Mouse (Mus musculus) midbrain, embryonic 14.5 days (tissue): ENCODE measurements around the gene Fthl17b. TPM values are rescaled to one million over a fixed set of nuclear protein-coding genes. Genes with fewer than 3 reads are reported as not detected.

Source experiments
- ATAC-seq: fragments of 200-750 bp; cut with Nextera tagmentation; 2 replicates; pipeline ENCODE4 v1.8.0; 2017; ENCODE audit warnings: moderate number of reproducible peaks, moderate library complexity; ENCODE audit not compliant: low FRiP score, low TSS enrichment
- DNase-seq: peaks from one replicate; pipeline ENCODE4 v3.0.0-alpha.2; 2015
- H3K27ac ChIP-seq: fragments of 300-500 bp; sonication (generic); replicated peaks from 2 replicates; pipeline ENCODE4 v1.5.1; 2014; ENCODE audit warnings: mild to moderate bottlenecking, low read depth, low read length, moderate library complexity
- H3K27me3 ChIP-seq: fragments of 300-500 bp; sonication (generic); 2 replicates; pipeline ENCODE4 v1.6.1; 2014; ENCODE audit warnings: low read length, control low read depth, mixed read lengths; ENCODE audit not compliant: control insufficient read depth, insufficient read depth
- H3K36me3 ChIP-seq: fragments of 300-500 bp; sonication (generic); 2 replicates; pipeline ENCODE4 v1.6.1; 2014; ENCODE audit warnings: low read length, control low read depth; ENCODE audit not compliant: control insufficient read depth, insufficient read depth
- H3K4me1 ChIP-seq: fragments of 300-500 bp; sonication (generic); 2 replicates; pipeline ENCODE4 v1.6.1; 2014; ENCODE audit warnings: mild to moderate bottlenecking, antibody characterized with exemption, low read length, control low read depth; ENCODE audit not compliant: control insufficient read depth, insufficient read depth
- H3K4me2 ChIP-seq: fragments of 300-500 bp; sonication (generic); 2 replicates; pipeline ENCODE4 v1.6.1; 2014; ENCODE audit warnings: mild to moderate bottlenecking, low read length, moderate library complexity
- H3K4me3 ChIP-seq: fragments of 300-500 bp; sonication (generic); replicated peaks from 2 replicates; pipeline ENCODE4 v1.5.1; 2014; ENCODE audit warnings: low read depth, low read length
- H3K9ac ChIP-seq: fragments of 300-500 bp; sonication (generic); replicated peaks from 2 replicates; pipeline ENCODE4 v1.6.1; 2014; ENCODE audit warnings: mild to moderate bottlenecking, low read length, moderate library complexity
- H3K9me3 ChIP-seq: fragments of 300-500 bp; sonication (generic); 2 replicates; pipeline ENCODE4 v1.6.1; 2016; ENCODE audit warnings: low read length, control low read depth, mixed read lengths; ENCODE audit not compliant: control insufficient read depth
- WGBS: fragments of 180-500 bp; shearing (Covaris S2); extraction: QIAGEN DNeasy Blood & Tissue Kit; methylation state at CpG from one replicate; pipeline ENCODE4 v1.1.7; 2014; 5-methylcytosine and 5-hydroxymethylcytosine counted together
- polyA plus RNA-seq: library from polyadenylated mRNA; unstranded; fragments of >200 nt; fragmentation: Nextera tagmentation; extraction: Ambion mirVana; gene quantifications from 2 replicates; pipeline ENCODE4 v1.2.1, GENCODE M21; 2014

The Fthl17b gene
- polyA plus RNA-seq, 1 experiment from 2014 or later: not detected

- Histone ChIP-seq H3K9me3 (no peaks in the 10 kb centered on the region), H3K4me2 (no peak overlapping the region), H3K4me3 (no peak overlapping the region), H3K4me1 (no peaks in the 10 kb centered on the region), H3K36me3 (no peaks in the 10 kb centered on the region), H3K27me3 (no peaks in the 10 kb centered on the region), H3K27ac (no peak overlapping the region), H3K9ac (no peak overlapping the region)
- 57% methylated on average over 4 of the region's 4 CpGs for WGBS
- ATAC-seq: no peak
- no peak for DNase-seq
Measured at GRCm38 (mm10) chrX:8921080-8921479, 41.7 kb downstream of the Fthl17b start.

Other genes starting within 250 kb of the Fthl17b start
- not detected in 2 replicates for gene Ssx9, start 214.5 kb downstream of the Fthl17b start, polyA plus RNA-seq
- gene Ssxb5, start 159.3 kb downstream of the Fthl17b start, polyA plus RNA-seq: not detected in 2 replicates
- not detected in 2 replicates for gene Gm6592, start 119.0 kb downstream of the Fthl17b start, polyA plus RNA-seq
- not detected in 2 replicates for gene Gm5751, start 88.7 kb downstream of the Fthl17b start, polyA plus RNA-seq
- gene B630019K06Rik, start 70.6 kb downstream of the Fthl17b start, polyA plus RNA-seq: 34.3 and 39.3 TPM in 2 replicates
- gene Fthl17c, start 13.6 kb upstream of the Fthl17b start, polyA plus RNA-seq: not detected in 2 replicates
- not detected in 2 replicates for gene Fthl17d, start 23.8 kb upstream of the Fthl17b start, polyA plus RNA-seq
- not detected in 2 replicates for gene Fthl17e, start 70.5 kb upstream of the Fthl17b start, polyA plus RNA-seq
- not detected in 2 replicates for gene Fthl17f, start 100.0 kb upstream of the Fthl17b start, polyA plus RNA-seq
- gene 4930402K13Rik, start 141.6 kb upstream of the Fthl17b start, polyA plus RNA-seq: not detected in 2 replicates
- gene Lancl3, start 236.9 kb upstream of the Fthl17b start, polyA plus RNA-seq: 4.0 and 5.3 TPM in 2 replicates